Mouse (Mus musculus) left cerebral cortex, adult 2 months (tissue): ENCODE results near the gene Myo7a. TPM values are rescaled to one million over a fixed set of nuclear protein-coding genes. Genes with fewer than 3 reads are reported as not detected.

ENCODE experiments used
- DNase-seq, 2 experiments: peaks; one replicate each; pipeline ENCODE4 v3.0.0; 2021 to 2022; ENCODE audit warnings: low spot score in 2 of 2, mixed read lengths in 1 of 2; ENCODE audit errors: extremely low spot score in 1 of 2
- H3K27ac ChIP-seq: fragments of 200-600 bp; 2 replicates; pipeline ENCODE4 v1.8.1; 2022
- H3K4me3 ChIP-seq: fragments of 200-600 bp; 2 replicates; pipeline ENCODE4 v1.8.1; 2022
- CTCF ChIP-seq: fragments of 200-600 bp; IDR thresholded peaks from 2 replicates; pipeline ENCODE4 v1.8.1; 2022; ENCODE audit warnings: antibody characterized with exemption, mild to moderate bottlenecking, moderate library complexity
- intact Hi-C: fragments of 180-260 bp; cut with DNase I; formaldehyde crosslinking; loops from one replicate; pipeline ENCODE4 v1.15.1; 2025
- total RNA-seq, 2 experiments: library from RNA; stranded (reverse); gene quantifications; 2 replicates each; pipeline ENCODE4 v1.2.3; 2021

Gene Myo7a
- total RNA-seq, 2 experiments from 2014 or later: 12.7 to 15.1 TPM

GRCm38 (mm10) chr7:98085314-98085713 lies 34.0 kb downstream of the Myo7a start:
- no peak for DNase-seq
- H3K27ac ChIP-seq: no peak overlapping the region
- H3K4me3 ChIP-seq: no peak overlapping the region
- intact Hi-C loops: no loop called here
- TF ChIP-seq CTCF: no peak

- TF ChIP-seq CTCF: no peak
- intact Hi-C loops: no loop called here
- no peak for DNase-seq
- H3K4me3 ChIP-seq: no peak overlapping the region
- H3K27ac ChIP-seq: no peak overlapping the region
Observed at GRCm38 (mm10) chr7:98084541-98085293, 34.6 kb downstream of the Myo7a start.

- DNase-seq: no peak
- intact Hi-C loops: no loop called here
- H3K27ac ChIP-seq: no peak overlapping the region
- no peak overlapping the region for H3K4me3 ChIP-seq
- no peak for TF ChIP-seq CTCF
Observed at GRCm38 (mm10) chr7:98082376-98082775, 36.9 kb downstream of the Myo7a start.

- H3K27ac ChIP-seq: no peak overlapping the region
- no peak for TF ChIP-seq CTCF
- intact Hi-C loops: no loop called here
- no peak overlapping the region for H3K4me3 ChIP-seq
- no peak for DNase-seq
Observed at GRCm38 (mm10) chr7:98077453-98077852, 41.9 kb downstream of the Myo7a start.

- intact Hi-C loops: loop anchor here (1.0 kb wide), 1 partner anchor 49 kb away; no protein-coding TSS in a partner anchor
- DNase-seq: peak; percentile 60 to 80
- Histone ChIP-seq H3K27ac (no peak overlapping the region), H3K4me3 (no peak overlapping the region)
- TF ChIP-seq CTCF: peak; percentile 97
Observed at GRCm38 (mm10) chr7:98071620-98072019, 47.7 kb downstream of the Myo7a start.

- TF ChIP-seq CTCF: no peak
- Histone ChIP-seq H3K4me3 (no peak overlapping the region), H3K27ac (no peak overlapping the region)
- intact Hi-C loops: no loop called here
- DNase-seq: no peak
Observed at GRCm38 (mm10) chr7:98066229-98066628, 53.1 kb downstream of the Myo7a start.

GRCm38 (mm10) chr7:98054942-98055341 lies 64.4 kb downstream of the Myo7a start:
- no peak overlapping the region for H3K27ac ChIP-seq
- no peak for DNase-seq
- no peak overlapping the region for H3K4me3 ChIP-seq
- no peak for TF ChIP-seq CTCF
- intact Hi-C loops: no loop called here

- Histone ChIP-seq H3K27ac (no peak overlapping the region), H3K4me3 (no peak overlapping the region)
- no peak for DNase-seq
- intact Hi-C loops: no loop called here
- no peak for TF ChIP-seq CTCF
Observed at GRCm38 (mm10) chr7:98054461-98054860, 64.9 kb downstream of the Myo7a start.

- DNase-seq: peak in 1 of 2 experiments; percentile 22
- no peak overlapping the region for H3K4me3 ChIP-seq
- intact Hi-C loops: no loop called here
- peak; percentile 68 for TF ChIP-seq CTCF
- H3K27ac ChIP-seq: no peak overlapping the region
Observed at GRCm38 (mm10) chr7:98051980-98052379, 67.3 kb downstream of the Myo7a start.

- H3K4me3 ChIP-seq: no peak overlapping the region
- TF ChIP-seq CTCF: no peak
- intact Hi-C loops: no loop called here
- no peak overlapping the region for H3K27ac ChIP-seq
- DNase-seq: no peak
Observed at GRCm38 (mm10) chr7:98048101-98048824, 71.1 kb downstream of the Myo7a start.

GRCm38 (mm10) chr7:98002617-98003016 lies 116.7 kb downstream of the Myo7a start:
- Histone ChIP-seq H3K4me3 (no peak overlapping the region), H3K27ac (no peak overlapping the region)
- no peak for DNase-seq
- intact Hi-C loops: no loop called here
- TF ChIP-seq CTCF: no peak

Other genes starting within 250 kb of the Myo7a start
- not detected for gene Gdpd4, start 199.6 kb downstream of the Myo7a start, total RNA-seq
- under 1 TPM; 0.77 to 0.89 TPM for gene Omp, start 26.0 kb upstream of the Myo7a start, total RNA-seq
- 10 to 100 TPM; 30.8 to 36.1 TPM for gene Capn5, start 58.8 kb upstream of the Myo7a start, total RNA-seq
- gene B3gnt6, start 80.0 kb upstream of the Myo7a start, total RNA-seq: under 1 TPM in 1 of 2 experiments, not detected in 1; 0.14 TPM
- gene Acer3, start 201.7 kb upstream of the Myo7a start, total RNA-seq: 10 to 100 TPM; 22.2 to 25.4 TPM
- 1 to 10 TPM; 2.9 to 3.4 TPM for gene Tsku, start 241.8 kb upstream of the Myo7a start, total RNA-seq